11 mouse cellular contexts compared by ENCODE assay signal in genomic region chr3:134369126-134369525, GRCm38 (mm10).
DNase-seq lines count a peak whose midpoint lies in the region; ATAC-seq and TF ChIP-seq lines count a peak whose summit lies in the region.
"Had no signal": no experiment of that assay in that cellular context is flagged by ENCODE, and none has a peak within 500 bp of the region (broad histone marks: within the 10 kb centered on the region; RNA-seq: fewer than 3 reads in every experiment).

No protein-coding gene starts in this region.

- peak; percentile 64; the same call in 1 of the 2 replicates for ATAC-seq in midbrain, embryonic 11.5 days (ENCODE audit: low FRiP score)
- ATAC-seq in midbrain, embryonic 13.5 days, result 0 out of 2 replicates have a peak, but pooled peaks have one; percentile 17
- ATAC-seq in stomach, postnatal 0 days (ENCODE audit: low FRiP score, low TSS enrichment), result no peak

- H3K4me2 ChIP-seq in midbrain, embryonic 11.5 days, result no peak overlapping the region
- H3K4me2 ChIP-seq in midbrain, embryonic 13.5 days (replicated peaks), result no peak overlapping the region
- H3K4me2 ChIP-seq in stomach, postnatal 0 days (replicated peaks; ENCODE audit: low read depth), result no peak overlapping the region

- H3K4me1 ChIP-seq in midbrain, embryonic 11.5 days (ENCODE audit: control insufficient read depth, insufficient read depth, low read length), result peaks cover 6% of the 10 kb centered on the region
- H3K4me1 ChIP-seq in midbrain, embryonic 10.5 days, result peaks cover 11% of the 10 kb centered on the region
- H3K4me1 ChIP-seq in midbrain, embryonic 13.5 days (replicated peaks), result peaks cover 10% of the 10 kb centered on the region
- no peaks in the 10 kb centered on the region for H3K4me1 ChIP-seq in stomach, postnatal 0 days (replicated peaks; ENCODE audit: control insufficient read depth, insufficient read depth)

- no peak overlapping the region for H3K4me3 ChIP-seq in midbrain, embryonic 11.5 days (ENCODE audit: low read depth, low read length)
- H3K4me3 ChIP-seq in midbrain, embryonic 10.5 days, result no peak overlapping the region
- no peak overlapping the region for H3K4me3 ChIP-seq in midbrain, embryonic 13.5 days (replicated peaks)
- H3K4me3 ChIP-seq in stomach, postnatal 0 days (ENCODE audit: low read depth, low read length), result no peak overlapping the region
- H3K4me3 ChIP-seq: myocyte had no signal

- TF ChIP-seq EP300 in stomach, postnatal 0 days (optimal IDR thresholded peaks at IDR 0.05), result no peak

- no peak for TF ChIP-seq CTCF in stomach, postnatal 0 days (IDR thresholded peaks at IDR 0.05; ENCODE audit: low read depth)

- 59% methylated on average over 4 of the region's 4 CpGs for WGBS in midbrain, embryonic 11.5 days
- 63% methylated on average over 4 of the region's 4 CpGs for WGBS in midbrain, embryonic 10.5 days
- 48% methylated on average over 4 of the region's 4 CpGs for WGBS in midbrain, embryonic 13.5 days
- WGBS in stomach, postnatal 0 days, result 59% methylated on average over 4 of the region's 4 CpGs

- no peak overlapping the region for H3K27ac ChIP-seq in midbrain, embryonic 11.5 days (ENCODE audit: low read depth, low read length)
- H3K27ac ChIP-seq in midbrain, embryonic 10.5 days (replicated peaks), result no peak overlapping the region
- H3K27ac ChIP-seq in midbrain, embryonic 13.5 days, result 0 out of 2 replicates have a peak overlapping the region, but pooled peaks have one; percentile 3
- no peak overlapping the region for H3K27ac ChIP-seq in stomach, postnatal 0 days (replicated peaks)

- DNase-seq in midbrain, embryonic 11.5 days (ENCODE audit: low spot score, missing footprints), result no peak
- no peak for DNase-seq in midbrain, embryonic 10.5 days (ENCODE audit: low spot score)
- peak; percentile 56 for DNase-seq in forelimb bud, embryonic 11.5 days (ENCODE audit: low read depth, low spot score)
- DNase-seq in stomach, postnatal 0 days (ENCODE audit: low spot score), result no peak
- DNase-seq in cerebellum, postnatal 36 days, result no peak
- DNase-seq in left cerebral cortex, adult 11 months (ENCODE audit: low spot score), result no peak
- DNase-seq: cerebellum, adult 11 months; lung, adult 2 months; thymus, postnatal 4 days had no signal

- H3K36me3 ChIP-seq in midbrain, embryonic 11.5 days (ENCODE audit: control insufficient read depth, insufficient read depth, low read length), result no peaks in the 10 kb centered on the region
- no peaks in the 10 kb centered on the region for H3K36me3 ChIP-seq in midbrain, embryonic 10.5 days
- H3K36me3 ChIP-seq in midbrain, embryonic 13.5 days, result no peaks in the 10 kb centered on the region
- H3K36me3 ChIP-seq in stomach, postnatal 0 days (ENCODE audit: control insufficient read depth, insufficient read depth, low read length), result no peaks in the 10 kb centered on the region

- H3K9me3 ChIP-seq in midbrain, embryonic 11.5 days (ENCODE audit: control insufficient read depth, low read length), result no peaks in the 10 kb centered on the region
- no peaks in the 10 kb centered on the region for H3K9me3 ChIP-seq in midbrain, embryonic 10.5 days (replicated peaks)
- H3K9me3 ChIP-seq in midbrain, embryonic 13.5 days, result no peaks in the 10 kb centered on the region
- H3K9me3 ChIP-seq in stomach, postnatal 0 days (ENCODE audit: control insufficient read depth, low read length), result no peaks in the 10 kb centered on the region

- H3K27me3 ChIP-seq in midbrain, embryonic 11.5 days (ENCODE audit: control insufficient read depth, insufficient read depth, low read length), result no peaks in the 10 kb centered on the region
- no peaks in the 10 kb centered on the region for H3K27me3 ChIP-seq in midbrain, embryonic 10.5 days (ENCODE audit: low read depth, poor library complexity, severe bottlenecking)
- no peaks in the 10 kb centered on the region for H3K27me3 ChIP-seq in midbrain, embryonic 13.5 days
- no peaks in the 10 kb centered on the region for H3K27me3 ChIP-seq in stomach, postnatal 0 days (ENCODE audit: control insufficient read depth, insufficient read depth, low read length)

- no peak overlapping the region for H3K9ac ChIP-seq in midbrain, embryonic 11.5 days (ENCODE audit: low read length)
- no peak overlapping the region for H3K9ac ChIP-seq in midbrain, embryonic 13.5 days (replicated peaks)
- H3K9ac ChIP-seq in stomach, postnatal 0 days (ENCODE audit: low read length), result no peak overlapping the region
